Mouse (Mus musculus): ENCODE measurements around the gene Rap1gap2. TPM values are rescaled to one million over a fixed set of nuclear protein-coding genes. Genes with fewer than 3 reads are reported as not detected.
A peak's percentile ranks its signal among the peaks of the same experiment; 100 is the strongest.

Rap1gap2 gene
- polyA plus RNA-seq, 1 experiment from 2014 or later, result 1.1 TPM

DNA sequence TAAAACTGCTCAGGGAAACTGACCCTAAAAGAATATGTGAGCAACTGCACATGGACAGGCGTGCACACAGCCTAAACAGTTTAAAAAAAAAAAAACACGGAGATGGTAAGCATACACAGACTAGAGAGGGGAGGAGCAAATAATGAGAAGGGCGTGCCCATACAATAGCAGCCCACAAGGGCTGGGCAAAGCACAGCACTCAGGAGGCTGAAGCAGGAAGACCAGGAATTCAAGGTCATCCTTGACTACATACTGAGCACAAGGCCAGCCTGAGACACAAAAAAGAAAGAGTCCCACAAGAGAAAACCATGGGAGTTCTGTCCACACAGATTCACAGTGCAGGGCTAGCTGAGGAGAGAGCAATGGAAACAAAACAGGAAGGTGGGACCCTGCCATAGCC, 165.1 kb downstream of the Rap1gap2 start:
- Histone ChIP-seq H3K9me3 (replicated peaks; ENCODE audit: control insufficient read depth, low read length) (no peaks in the 10 kb centered on the region), H3K4me3 (ENCODE audit: low read depth, low read length) (no peak overlapping the region), H3K27ac (replicated peaks; ENCODE audit: low read depth, low read length) (no peak overlapping the region), H3K27me3 (ENCODE audit: control insufficient read depth, insufficient read depth, low read length) (no peaks in the 10 kb centered on the region), H3K4me2 (ENCODE audit: low read depth, low read length) (no peak overlapping the region), H3K9ac (replicated peaks; ENCODE audit: low read length) (no peak overlapping the region), H3K4me1 (ENCODE audit: control insufficient read depth, insufficient read depth, low read length) (no peaks in the 10 kb centered on the region), H3K36me3 (replicated peaks; ENCODE audit: control insufficient read depth, insufficient read depth, low read depth, low read length) (no peaks in the 10 kb centered on the region)
- ATAC-seq (replicated peaks; ENCODE audit: insufficient number of reproducible peaks, low FRiP score, low TSS enrichment, low read depth) (no peak), DNase-seq (ENCODE audit: low spot score) (no peak)
- WGBS, result 78% methylated on average over 3 of the region's 3 CpGs

DNA sequence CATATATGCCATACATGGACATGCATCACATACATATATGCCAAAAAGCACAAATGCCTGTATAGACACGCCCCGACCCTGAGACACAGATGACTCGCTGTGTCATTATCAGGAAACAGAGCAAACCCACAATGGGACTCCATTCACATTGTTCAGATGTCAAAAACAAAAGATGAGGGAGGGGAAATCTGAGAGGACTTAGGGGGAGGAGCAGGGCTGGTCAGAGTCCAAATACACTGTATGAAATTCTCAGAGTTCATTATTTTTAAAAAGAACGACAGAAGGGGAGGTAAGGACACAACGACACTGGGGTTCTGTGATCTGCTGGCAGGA, 166.8 kb downstream of the Rap1gap2 start:
- Histone ChIP-seq H3K9me3 (replicated peaks; ENCODE audit: control insufficient read depth, low read length) (no peaks in the 10 kb centered on the region), H3K36me3 (replicated peaks; ENCODE audit: control insufficient read depth, insufficient read depth, low read depth, low read length) (no peaks in the 10 kb centered on the region), H3K27me3 (ENCODE audit: control insufficient read depth, insufficient read depth, low read length) (no peaks in the 10 kb centered on the region), H3K9ac (replicated peaks; ENCODE audit: low read length) (no peak overlapping the region), H3K4me3 (ENCODE audit: low read depth, low read length) (no peak overlapping the region), H3K4me1 (ENCODE audit: control insufficient read depth, insufficient read depth, low read length) (no peaks in the 10 kb centered on the region), H3K4me2 (ENCODE audit: low read depth, low read length) (no peak overlapping the region), H3K27ac (replicated peaks; ENCODE audit: low read depth, low read length) (no peak overlapping the region)
- 92% methylated on average over 5 of the region's 5 CpGs for WGBS
- no peak for ATAC-seq (replicated peaks; ENCODE audit: insufficient number of reproducible peaks, low FRiP score, low TSS enrichment, low read depth)
- DNase-seq (ENCODE audit: low spot score), result no peak

DNA sequence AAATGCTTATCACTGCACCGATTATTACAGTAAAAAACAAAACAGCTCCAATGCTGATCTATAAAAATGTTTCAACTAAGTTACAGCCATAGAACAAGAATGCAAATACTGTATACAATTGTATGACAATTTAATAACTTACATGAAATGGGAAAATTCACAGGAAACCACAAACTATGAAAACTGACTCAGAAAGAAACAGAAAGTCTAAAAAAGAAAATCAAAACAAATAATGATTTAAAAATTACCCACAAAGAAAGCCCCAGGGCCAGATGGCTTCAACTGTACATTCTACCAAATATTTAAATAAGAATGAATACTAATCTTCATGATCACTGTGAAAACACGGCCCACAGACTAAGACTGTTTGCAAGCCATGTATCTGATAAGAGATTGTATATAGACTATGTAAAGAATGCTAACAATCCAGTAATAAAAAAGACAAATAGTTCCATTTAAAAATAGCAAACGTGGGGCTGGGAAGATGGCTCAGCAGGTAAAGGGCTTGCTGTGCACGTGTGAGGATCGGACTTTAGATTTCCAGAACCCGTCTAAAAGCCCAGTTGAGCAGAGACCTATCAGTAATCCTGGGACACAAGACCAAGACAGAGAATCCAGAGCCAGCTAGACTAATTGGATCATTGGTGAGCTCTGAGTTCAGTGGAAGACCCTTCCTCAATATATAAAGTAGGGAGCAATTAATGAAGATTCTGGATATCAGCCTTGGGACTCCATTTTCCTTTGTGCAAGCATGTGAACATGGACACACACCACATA, 167.4 kb downstream of the Rap1gap2 start:
- Histone ChIP-seq H3K4me1 (ENCODE audit: control insufficient read depth, insufficient read depth, low read length) (no peaks in the 10 kb centered on the region), H3K4me3 (ENCODE audit: low read depth, low read length) (no peak overlapping the region), H3K36me3 (replicated peaks; ENCODE audit: control insufficient read depth, insufficient read depth, low read depth, low read length) (no peaks in the 10 kb centered on the region), H3K9ac (replicated peaks; ENCODE audit: low read length) (no peak overlapping the region), H3K4me2 (ENCODE audit: low read depth, low read length) (no peak overlapping the region), H3K27me3 (ENCODE audit: control insufficient read depth, insufficient read depth, low read length) (no peaks in the 10 kb centered on the region), H3K27ac (replicated peaks; ENCODE audit: low read depth, low read length) (no peak overlapping the region), H3K9me3 (replicated peaks; ENCODE audit: control insufficient read depth, low read length) (no peaks in the 10 kb centered on the region)
- WGBS, result 86% methylated on average over 6 of the region's 6 CpGs
- DNase-seq (ENCODE audit: low spot score) (no peak), ATAC-seq (replicated peaks; ENCODE audit: insufficient number of reproducible peaks, low FRiP score, low TSS enrichment, low read depth) (no peak)

DNA sequence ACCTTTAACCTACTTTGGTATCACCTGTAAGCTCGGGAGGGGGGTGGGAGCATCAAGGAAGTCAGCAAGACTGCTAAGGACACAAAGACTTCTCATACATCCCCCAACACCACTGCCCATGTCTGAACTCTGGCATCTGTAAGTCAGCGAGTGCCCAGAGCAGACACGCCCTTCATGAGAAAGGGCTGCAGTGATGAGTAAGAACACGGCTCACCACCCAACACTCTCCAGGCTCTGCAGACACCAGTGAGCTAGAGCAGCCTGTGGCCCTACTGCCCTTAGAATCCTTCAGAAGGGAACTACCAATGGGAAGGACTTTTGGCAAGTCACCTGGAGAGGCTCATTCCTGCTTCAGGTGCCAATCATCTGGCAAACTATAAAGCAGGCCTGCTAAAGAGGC, 168.3 kb downstream of the Rap1gap2 start:
- Histone ChIP-seq H3K27me3 (ENCODE audit: control insufficient read depth, insufficient read depth, low read length) (no peaks in the 10 kb centered on the region), H3K27ac (replicated peaks; ENCODE audit: low read depth, low read length) (no peak overlapping the region), H3K9ac (replicated peaks; ENCODE audit: low read length) (no peak overlapping the region), H3K4me1 (ENCODE audit: control insufficient read depth, insufficient read depth, low read length) (no peaks in the 10 kb centered on the region), H3K36me3 (replicated peaks; ENCODE audit: control insufficient read depth, insufficient read depth, low read depth, low read length) (no peaks in the 10 kb centered on the region), H3K4me2 (ENCODE audit: low read depth, low read length) (no peak overlapping the region), H3K9me3 (replicated peaks; ENCODE audit: control insufficient read depth, low read length) (no peaks in the 10 kb centered on the region), H3K4me3 (ENCODE audit: low read depth, low read length) (no peak overlapping the region)
- no peak for DNase-seq (ENCODE audit: low spot score)
- ATAC-seq (replicated peaks; ENCODE audit: insufficient number of reproducible peaks, low FRiP score, low TSS enrichment, low read depth), result no peak
- 83% methylated on average over 4 of the region's 4 CpGs for WGBS

DNA sequence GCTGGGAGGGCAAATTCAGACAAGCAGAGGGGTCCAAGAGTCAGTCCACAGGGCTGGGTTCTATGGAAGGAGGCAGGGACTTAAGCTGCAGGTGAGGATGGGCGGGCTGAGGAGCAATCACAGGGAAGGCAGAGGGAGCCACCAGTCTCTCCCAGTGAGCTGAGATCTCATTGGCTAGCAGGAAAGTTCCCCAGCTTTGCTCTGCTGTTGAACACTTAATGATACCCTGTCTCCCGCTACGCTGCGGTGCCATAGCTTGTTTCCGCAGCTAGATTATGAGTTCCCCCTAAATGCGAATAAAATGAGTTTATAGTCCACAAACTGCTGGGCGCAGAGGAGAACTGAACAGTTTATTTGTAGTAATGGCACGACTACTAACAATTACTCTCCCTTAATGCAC, 170.6 kb downstream of the Rap1gap2 start:
- ATAC-seq (replicated peaks; ENCODE audit: insufficient number of reproducible peaks, low FRiP score, low TSS enrichment, low read depth), result no peak
- no peak overlapping the region for H3K9ac ChIP-seq (replicated peaks; ENCODE audit: low read length)
- no peak overlapping the region for H3K4me2 ChIP-seq (ENCODE audit: low read depth, low read length)

DNA sequence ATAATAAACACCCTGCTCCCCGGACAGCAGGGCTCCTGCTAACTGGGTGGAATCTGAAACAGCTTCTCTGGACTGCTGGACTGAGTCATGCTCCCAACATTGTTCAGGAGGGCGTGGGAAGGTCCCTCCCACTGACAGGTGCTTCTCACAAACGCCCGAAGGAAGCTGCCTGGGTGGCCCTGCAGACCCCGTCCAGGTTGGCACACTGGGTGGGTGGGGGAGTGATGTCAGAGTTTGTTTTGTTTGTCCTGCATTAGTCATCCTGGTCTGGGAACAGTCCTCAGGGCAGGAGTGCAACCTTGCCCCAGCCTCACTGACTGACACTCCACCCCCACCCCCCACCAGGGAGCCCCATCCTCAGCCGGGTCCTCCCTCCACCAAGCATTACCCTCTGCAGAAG, 171.5 kb downstream of the Rap1gap2 start:
- WGBS, result 73% methylated on average over 6 of the region's 6 CpGs
- H3K4me2 ChIP-seq (ENCODE audit: low read depth, low read length), result no peak overlapping the region
- no peaks in the 10 kb centered on the region for H3K9me3 ChIP-seq (replicated peaks; ENCODE audit: control insufficient read depth, low read length)
- peak; percentile 65; the same call in 1 of the 2 replicates for ATAC-seq (replicated peaks; ENCODE audit: insufficient number of reproducible peaks, low FRiP score, low TSS enrichment, low read depth)
- H3K27ac ChIP-seq (replicated peaks; ENCODE audit: low read depth, low read length), result no peak overlapping the region
- DNase-seq (ENCODE audit: low spot score), result no peak
- no peaks in the 10 kb centered on the region for H3K27me3 ChIP-seq (ENCODE audit: control insufficient read depth, insufficient read depth, low read length)
- H3K36me3 ChIP-seq (replicated peaks; ENCODE audit: control insufficient read depth, insufficient read depth, low read depth, low read length), result no peaks in the 10 kb centered on the region
- H3K4me3 ChIP-seq (ENCODE audit: low read depth, low read length), result no peak overlapping the region
- H3K9ac ChIP-seq (replicated peaks; ENCODE audit: low read length), result no peak overlapping the region
- H3K4me1 ChIP-seq (ENCODE audit: control insufficient read depth, insufficient read depth, low read length), result no peaks in the 10 kb centered on the region

More for the DNA sequence above, 170.6 kb downstream of the Rap1gap2 start:
- Histone ChIP-seq H3K27ac (replicated peaks; ENCODE audit: low read depth, low read length) (no peak overlapping the region), H3K4me1 (ENCODE audit: control insufficient read depth, insufficient read depth, low read length) (no peaks in the 10 kb centered on the region), H3K9me3 (replicated peaks; ENCODE audit: control insufficient read depth, low read length) (no peaks in the 10 kb centered on the region), H3K4me3 (ENCODE audit: low read depth, low read length) (no peak overlapping the region), H3K36me3 (replicated peaks; ENCODE audit: control insufficient read depth, insufficient read depth, low read depth, low read length) (no peaks in the 10 kb centered on the region), H3K27me3 (ENCODE audit: control insufficient read depth, insufficient read depth, low read length) (no peaks in the 10 kb centered on the region)
- no peak for DNase-seq (ENCODE audit: low spot score)
- WGBS, result 84% methylated on average over 8 of the region's 8 CpGs

DNA sequence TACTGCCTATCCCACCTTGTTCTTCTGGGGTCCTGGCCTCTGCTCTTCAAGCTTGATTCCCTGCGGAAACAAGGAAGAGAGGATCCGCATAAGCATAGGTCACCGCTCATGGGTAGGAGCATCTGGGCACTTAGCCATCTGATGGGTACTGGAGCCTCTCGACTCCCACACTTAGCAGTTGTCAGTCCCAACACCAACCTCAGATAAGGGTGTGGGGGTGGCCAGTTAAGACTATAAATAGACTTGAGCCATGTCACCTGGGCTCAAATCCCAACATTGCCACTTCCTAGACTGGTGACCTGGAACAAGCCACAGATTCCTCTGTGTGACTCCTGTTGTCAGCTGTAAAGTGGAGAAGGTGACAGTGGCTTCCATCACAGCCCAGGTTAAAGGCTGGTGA, 172.5 kb downstream of the Rap1gap2 start:
- Histone ChIP-seq H3K9me3 (replicated peaks; ENCODE audit: control insufficient read depth, low read length) (no peaks in the 10 kb centered on the region), H3K36me3 (replicated peaks; ENCODE audit: control insufficient read depth, insufficient read depth, low read depth, low read length) (no peaks in the 10 kb centered on the region), H3K4me3 (ENCODE audit: low read depth, low read length) (no peak overlapping the region), H3K4me1 (ENCODE audit: control insufficient read depth, insufficient read depth, low read length) (no peaks in the 10 kb centered on the region), H3K9ac (replicated peaks; ENCODE audit: low read length) (no peak overlapping the region), H3K4me2 (ENCODE audit: low read depth, low read length) (no peak overlapping the region), H3K27ac (replicated peaks; ENCODE audit: low read depth, low read length) (no peak overlapping the region), H3K27me3 (ENCODE audit: control insufficient read depth, insufficient read depth, low read length) (no peaks in the 10 kb centered on the region)
- DNase-seq (ENCODE audit: low spot score), result no peak
- ATAC-seq (replicated peaks; ENCODE audit: insufficient number of reproducible peaks, low FRiP score, low TSS enrichment, low read depth), result no peak
- WGBS, result 96% methylated on average over 4 of the region's 4 CpGs

DNA sequence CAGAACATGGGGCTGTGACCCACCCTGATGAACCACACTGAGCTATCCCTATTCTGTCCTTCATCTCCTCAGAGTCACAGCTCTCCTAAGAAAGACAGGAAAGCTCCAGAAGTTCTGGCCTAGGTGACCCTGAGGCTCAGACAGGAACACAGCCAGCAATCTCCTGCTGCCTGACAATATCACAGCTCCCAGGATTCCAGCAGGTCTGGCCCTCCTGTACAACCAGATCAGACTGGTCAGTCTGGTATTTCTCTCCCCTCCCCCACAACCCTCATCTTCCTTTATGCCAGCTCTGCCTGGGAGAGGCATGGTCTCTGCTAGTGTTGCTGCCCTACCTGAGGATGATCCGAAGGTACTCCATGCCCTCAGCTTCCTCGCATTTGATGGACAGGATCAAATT, 175.3 kb downstream of the Rap1gap2 start:
- ATAC-seq (replicated peaks; ENCODE audit: insufficient number of reproducible peaks, low FRiP score, low TSS enrichment, low read depth), result no peak
- Histone ChIP-seq H3K27me3 (ENCODE audit: control insufficient read depth, insufficient read depth, low read length) (no peaks in the 10 kb centered on the region), H3K4me3 (ENCODE audit: low read depth, low read length) (no peak overlapping the region), H3K4me1 (ENCODE audit: control insufficient read depth, insufficient read depth, low read length) (no peaks in the 10 kb centered on the region), H3K9me3 (replicated peaks; ENCODE audit: control insufficient read depth, low read length) (no peaks in the 10 kb centered on the region), H3K4me2 (ENCODE audit: low read depth, low read length) (no peak overlapping the region), H3K9ac (replicated peaks; ENCODE audit: low read length) (no peak overlapping the region), H3K36me3 (replicated peaks; ENCODE audit: control insufficient read depth, insufficient read depth, low read depth, low read length) (no peaks in the 10 kb centered on the region), H3K27ac (replicated peaks; ENCODE audit: low read depth, low read length) (no peak overlapping the region)
- DNase-seq (ENCODE audit: low spot score), result no peak
- WGBS, result 88% methylated on average over 2 of the region's 2 CpGs
